Mouse (Mus musculus) layer of hippocampus, adult 18-20 months (tissue): ENCODE data around the gene Stard13. TPM values are rescaled to one million over a fixed set of nuclear protein-coding genes. Genes with fewer than 3 reads are reported as not detected.

Experiments
- DNase-seq, 2 experiments: peaks; one replicate each; pipeline ENCODE4 v3.0.0; 2022; ENCODE audit warnings: low spot score in 2 of 2
- total RNA-seq, 2 experiments: library from RNA; stranded (reverse); gene quantifications; 2 replicates each; pipeline ENCODE4 v1.2.3; 2021

The Stard13 gene
- total RNA-seq, 2 experiments from 2014 or later, result 20.8 to 26.2 TPM

GRCm38 (mm10) chr5:151024483-151024882 lies 209.2 kb downstream of the Stard13 start:
- no peak for DNase-seq

GRCm38 (mm10) chr5:151023461-151023860 lies 210.2 kb downstream of the Stard13 start:
- DNase-seq, result peak in 1 of 2 experiments; percentile 44

GRCm38 (mm10) chr5:151022939-151023338 lies 210.7 kb downstream of the Stard13 start:
- DNase-seq, result no peak

GRCm38 (mm10) chr5:151022026-151022425 lies 211.6 kb downstream of the Stard13 start:
- no peak for DNase-seq

GRCm38 (mm10) chr5:151020831-151021230 lies 212.8 kb downstream of the Stard13 start:
- no peak for DNase-seq

GRCm38 (mm10) chr5:151020031-151020820 lies 213.4 kb downstream of the Stard13 start:
- DNase-seq, result no peak

- DNase-seq, result no peak
Measured at GRCm38 (mm10) chr5:151018959-151019358, 214.7 kb downstream of the Stard13 start.

- DNase-seq, result no peak
Measured at GRCm38 (mm10) chr5:151018450-151018849, 215.2 kb downstream of the Stard13 start.

- no peak for DNase-seq
Measured at GRCm38 (mm10) chr5:151004216-151004755, 229.3 kb downstream of the Stard13 start.

GRCm38 (mm10) chr5:151002051-151002450 lies 231.6 kb downstream of the Stard13 start:
- DNase-seq, result no peak

- no peak for DNase-seq
Measured at GRCm38 (mm10) chr5:151001111-151001510, 232.5 kb downstream of the Stard13 start.

- no peak for DNase-seq
Measured at GRCm38 (mm10) chr5:150996586-150996985, 237.1 kb downstream of the Stard13 start.

- no peak for DNase-seq
Measured at GRCm38 (mm10) chr5:150994096-150994495, 239.5 kb downstream of the Stard13 start.

Other genes with a start within 250 kb of the Stard13 start
- gene Gm42906, start 194.3 kb upstream of the Stard13 start, total RNA-seq, result not detected